Comparison of ENCODE assay signal across 17 mouse cellular contexts in genomic region chr2:178184862-178185261, GRCm38 (mm10).
DNase-seq lines count a peak whose midpoint lies in the region; ATAC-seq lines count a peak whose summit lies in the region.
"Had no signal": no experiment of that assay in that cellular context is flagged by ENCODE, and none has a peak within 500 bp of the region (broad histone marks: within the 10 kb centered on the region; RNA-seq: fewer than 3 reads in every experiment).

No protein-coding gene starts in this region.

- peaks cover 5% of the 10 kb centered on the region; the same call in 1 of the 2 replicates for H3K9me3 ChIP-seq in kidney, embryonic 16.5 days (ENCODE audit: low read length)
- H3K9me3 ChIP-seq in kidney, embryonic 14.5 days (ENCODE audit: control insufficient read depth, low read length): no peaks in the 10 kb centered on the region
- H3K9me3 ChIP-seq in embryonic facial prominence, embryonic 12.5 days: no peaks in the 10 kb centered on the region; the same call in 1 of the 2 replicates
- H3K9me3 ChIP-seq in hindbrain, embryonic 16.5 days (ENCODE audit: control insufficient read depth, low read length): no peaks in the 10 kb centered on the region
- H3K9me3 ChIP-seq: forebrain, embryonic 12.5 days had no signal

- peak; percentile 46 to 53 for DNase-seq in cerebellum, postnatal 25 days
- no peak for DNase-seq in cerebellum, adult 9-11 months
- DNase-seq in gastrocnemius, postnatal 25 days: no peak
- DNase-seq: B cell, adult 2 months; gastrocnemius, postnatal 10 days; kidney, postnatal 10 days; layer of hippocampus, adult 9-11 months; thymus, postnatal 14 days had no signal

- ATAC-seq in kidney, embryonic 16.5 days (ENCODE audit: low FRiP score, low TSS enrichment): peak; percentile 31; the same call in 1 of the 2 replicates
- ATAC-seq in kidney, embryonic 14.5 days (ENCODE audit: low FRiP score, low TSS enrichment): no peak
- peak; percentile 80 for ATAC-seq in embryonic facial prominence, embryonic 12.5 days (ENCODE audit: insufficient number of reproducible peaks, insufficient read depth, low FRiP score, low TSS enrichment)
- peak; percentile 12; the same call in 1 of the 2 replicates for ATAC-seq in hindbrain, embryonic 16.5 days
- ATAC-seq: inflammation-experienced regulatory T-cells, adult 6 months; lung, postnatal 0 days had no signal

- H3K4me2 ChIP-seq in kidney, embryonic 16.5 days (replicated peaks; ENCODE audit: low read depth, low read length): no peak overlapping the region
- H3K4me2 ChIP-seq in kidney, embryonic 14.5 days (replicated peaks; ENCODE audit: low read depth, low read length): no peak overlapping the region
- H3K4me2 ChIP-seq in embryonic facial prominence, embryonic 12.5 days (replicated peaks): no peak overlapping the region
- no peak overlapping the region for H3K4me2 ChIP-seq in hindbrain, embryonic 16.5 days (ENCODE audit: low read length)
- H3K4me2 ChIP-seq: forebrain, embryonic 12.5 days; liver, embryonic 11.5 days had no signal

- 37% methylated on average over 6 of the region's 6 CpGs for WGBS in kidney, embryonic 16.5 days
- WGBS in kidney, embryonic 14.5 days: 42% methylated on average over 6 of the region's 6 CpGs
- WGBS in embryonic facial prominence, embryonic 12.5 days: 68% methylated on average over 6 of the region's 6 CpGs
- WGBS in hindbrain, embryonic 16.5 days: 50% methylated on average over 6 of the region's 6 CpGs

- H3K4me3 ChIP-seq in kidney, embryonic 16.5 days (ENCODE audit: low read length): no peak overlapping the region
- H3K4me3 ChIP-seq in kidney, embryonic 14.5 days (ENCODE audit: low read length): no peak overlapping the region
- H3K4me3 ChIP-seq in embryonic facial prominence, embryonic 12.5 days: no peak overlapping the region
- H3K4me3 ChIP-seq in hindbrain, embryonic 16.5 days (ENCODE audit: low read length): no peak overlapping the region
- H3K4me3 ChIP-seq: forebrain, embryonic 12.5 days had no signal

- no peaks in the 10 kb centered on the region for H3K36me3 ChIP-seq in kidney, embryonic 16.5 days (ENCODE audit: insufficient read depth, low read length)
- no peaks in the 10 kb centered on the region for H3K36me3 ChIP-seq in kidney, embryonic 14.5 days (ENCODE audit: control insufficient read depth, insufficient read depth, low read length)
- H3K36me3 ChIP-seq in embryonic facial prominence, embryonic 12.5 days: no peaks in the 10 kb centered on the region
- no peaks in the 10 kb centered on the region for H3K36me3 ChIP-seq in hindbrain, embryonic 16.5 days (ENCODE audit: control insufficient read depth, insufficient read depth, low read length)
- H3K36me3 ChIP-seq: forebrain, embryonic 12.5 days had no signal

- no peaks in the 10 kb centered on the region for H3K27me3 ChIP-seq in kidney, embryonic 16.5 days (ENCODE audit: insufficient read depth, low read length)
- H3K27me3 ChIP-seq in kidney, embryonic 14.5 days (ENCODE audit: control insufficient read depth, insufficient read depth, low read length): no peaks in the 10 kb centered on the region
- no peaks in the 10 kb centered on the region for H3K27me3 ChIP-seq in embryonic facial prominence, embryonic 12.5 days
- H3K27me3 ChIP-seq in hindbrain, embryonic 16.5 days (replicated peaks; ENCODE audit: control insufficient read depth, insufficient read depth, low read length): no peaks in the 10 kb centered on the region
- H3K27me3 ChIP-seq: forebrain, embryonic 12.5 days had no signal

- H3K4me1 ChIP-seq in kidney, embryonic 16.5 days (ENCODE audit: insufficient read depth, low read length): no peaks in the 10 kb centered on the region
- no peaks in the 10 kb centered on the region for H3K4me1 ChIP-seq in kidney, embryonic 14.5 days (ENCODE audit: control insufficient read depth, insufficient read depth, low read length)
- no peaks in the 10 kb centered on the region for H3K4me1 ChIP-seq in embryonic facial prominence, embryonic 12.5 days
- H3K4me1 ChIP-seq in hindbrain, embryonic 16.5 days (ENCODE audit: control insufficient read depth, insufficient read depth, low read depth, low read length): peaks cover 5% of the 10 kb centered on the region

- no peak overlapping the region for H3K9ac ChIP-seq in kidney, embryonic 16.5 days (replicated peaks; ENCODE audit: low read length)
- no peak overlapping the region for H3K9ac ChIP-seq in kidney, embryonic 14.5 days (ENCODE audit: low read depth, low read length)
- H3K9ac ChIP-seq in embryonic facial prominence, embryonic 12.5 days: no peak overlapping the region
- no peak overlapping the region for H3K9ac ChIP-seq in hindbrain, embryonic 16.5 days (ENCODE audit: low read depth, low read length)
- H3K9ac ChIP-seq: forebrain, embryonic 12.5 days had no signal

- no peak overlapping the region for H3K27ac ChIP-seq in kidney, embryonic 16.5 days (ENCODE audit: low read length)
- no peak overlapping the region for H3K27ac ChIP-seq in kidney, embryonic 14.5 days (ENCODE audit: low read depth, low read length)
- H3K27ac ChIP-seq in embryonic facial prominence, embryonic 12.5 days: no peak overlapping the region
- H3K27ac ChIP-seq in hindbrain, embryonic 16.5 days (ENCODE audit: low read depth, low read length): no peak overlapping the region
- H3K27ac ChIP-seq: forebrain, embryonic 12.5 days; stomach, postnatal 0 days had no signal

Comparison
In these comparisons a context has a peak if more than half of its experiments do, and no peak if none do; other contexts are left out.
1. DNase-seq: peak in cerebellum, postnatal 25 days (2 of 2); none in cerebellum, adult 9-11 months (single experiment) and gastrocnemius, postnatal 25 days (single experiment).